Mouse (Mus musculus) brain, embryonic 18.5 days (tissue): Measurements from ENCODE around the gene Zg16.
A peak's percentile ranks its signal among the peaks of the same experiment; 100 is the strongest.

Source experiments
- DNase-seq: peaks from one replicate; pipeline ENCODE4 v3.0.0-alpha.2; 2012; ENCODE audit warnings: low read depth, low spot score

The Zg16 gene

DNA sequence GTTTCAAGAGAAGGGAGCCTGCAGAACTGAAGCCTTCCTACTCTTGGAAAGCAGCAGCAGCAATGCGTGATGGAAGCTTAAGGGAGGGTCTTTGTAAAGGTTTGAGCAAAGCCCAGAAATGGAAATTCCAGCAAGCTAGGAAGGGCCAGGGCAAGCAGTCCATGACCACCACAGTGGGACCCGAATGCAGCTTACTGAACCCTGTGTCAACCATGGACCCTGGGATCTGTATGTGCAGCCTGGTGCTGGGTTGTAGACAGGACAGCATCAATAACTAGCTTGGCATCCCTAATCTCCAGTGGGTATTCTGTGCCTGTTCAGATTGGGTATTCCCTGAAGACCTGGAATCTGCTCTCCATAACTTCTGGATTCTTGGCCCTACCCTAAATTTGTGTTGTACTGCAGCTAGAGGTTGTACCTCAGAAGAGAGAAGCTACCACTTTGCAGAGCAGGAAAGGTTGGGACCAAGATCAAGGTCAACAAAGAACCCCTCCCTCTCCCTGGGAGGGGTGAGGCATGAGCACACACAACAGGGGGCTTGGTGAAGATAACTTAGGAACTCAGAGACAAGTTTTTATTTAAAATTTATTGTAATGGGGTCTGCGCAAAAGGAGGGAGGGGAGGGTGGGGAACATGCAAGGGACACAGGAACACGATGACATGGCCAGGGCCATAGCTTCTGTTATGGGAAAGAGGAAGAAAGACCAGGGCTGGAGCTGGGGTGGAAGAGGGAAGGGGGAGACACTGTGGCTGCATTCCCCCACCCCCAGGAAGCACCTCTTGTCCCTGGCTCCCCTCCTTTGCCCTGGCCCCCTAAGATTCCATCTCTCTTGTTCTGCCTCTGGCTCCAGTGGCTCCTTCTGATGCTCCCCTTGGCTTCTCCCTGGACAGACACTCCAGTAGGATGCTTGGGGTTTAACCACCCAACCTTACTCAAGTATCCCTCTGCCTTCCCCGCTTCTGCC, 65.3 kb downstream of the Zg16 start:
- DNase-seq = no peak

DNA sequence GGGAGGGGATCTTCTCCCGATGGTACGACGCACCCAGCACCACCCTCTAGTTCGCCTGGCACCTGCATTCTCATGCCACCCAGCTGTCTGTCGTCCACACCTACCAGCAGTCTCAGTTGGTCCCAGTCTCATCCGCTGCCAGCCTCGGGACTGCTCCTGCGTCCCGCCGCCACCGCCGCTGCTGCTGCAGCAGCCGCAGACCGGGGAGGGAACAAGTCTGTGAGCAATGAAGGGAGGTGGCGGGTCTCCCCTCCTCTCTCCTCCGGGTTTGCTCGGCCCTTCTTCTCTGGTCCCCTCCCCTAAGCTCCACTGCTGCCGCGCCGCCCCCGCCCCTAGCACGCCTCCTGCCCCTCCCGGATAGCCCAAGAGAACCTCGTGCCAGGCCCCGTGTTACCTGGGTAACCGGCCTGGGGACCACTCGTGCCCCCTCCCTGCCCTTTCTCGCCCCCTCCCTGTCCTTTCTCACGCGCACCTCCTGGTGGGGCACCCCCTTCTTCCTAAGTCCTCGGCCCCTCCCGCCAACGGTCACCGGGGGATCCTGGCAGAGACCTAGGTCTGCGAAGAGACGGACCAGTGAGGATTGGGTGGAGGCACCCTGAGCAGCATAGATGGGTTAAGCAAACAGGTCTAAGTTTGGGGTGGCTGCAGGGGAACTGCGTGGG, 66.1 kb downstream of the Zg16 start, which contains the start of the genes Gm42742 and Prrt2:
Gene Gm42742 (minus strand): TSS at position 197 of the 662 bp plus-strand sequence.
Gene Prrt2 (minus strand): TSS at position 311 of the 662 bp plus-strand sequence.
- no peak for DNase-seq

DNA sequence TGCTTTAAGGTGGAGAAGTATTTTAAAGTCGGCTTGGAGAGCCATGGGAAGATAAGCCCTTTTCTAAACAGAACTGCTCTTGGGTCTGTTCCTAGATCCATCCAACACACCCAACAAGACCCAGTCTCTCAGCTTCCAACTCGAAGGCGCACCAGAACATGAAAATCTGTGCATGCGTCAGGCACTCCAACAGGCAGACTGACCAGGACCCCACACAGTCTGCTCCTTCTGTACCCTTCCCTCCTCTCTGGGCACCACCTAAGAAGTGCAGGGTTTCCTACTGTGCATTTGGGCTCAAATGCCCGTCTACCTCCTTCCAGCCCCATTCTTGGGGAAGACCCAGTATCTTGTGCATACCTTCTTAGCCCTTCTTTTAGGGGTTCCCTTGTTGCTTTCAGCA, 66.6 kb downstream of the Zg16 start:
- no peak for DNase-seq

DNA sequence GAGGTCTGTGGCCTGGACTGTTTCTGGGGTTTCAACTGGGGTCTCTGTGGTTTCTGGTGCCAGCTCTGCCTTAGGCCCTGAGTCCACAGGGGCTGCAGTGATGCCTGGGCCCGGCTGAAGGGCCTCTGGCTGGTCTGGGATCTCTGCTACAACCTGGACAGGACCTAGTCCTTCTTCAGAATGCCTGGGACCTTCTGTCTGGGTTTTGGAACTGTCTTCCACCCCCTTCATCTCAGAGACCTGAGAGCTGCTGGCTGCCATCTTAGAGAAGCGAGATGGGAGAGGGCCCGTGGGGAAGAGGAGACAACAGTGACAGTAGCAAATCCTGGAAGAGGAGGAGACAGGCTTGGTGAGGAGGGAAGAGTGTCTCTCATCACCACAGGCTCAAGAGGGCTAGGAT, 67.1 kb downstream of the Zg16 start:
- DNase-seq = no peak

DNA sequence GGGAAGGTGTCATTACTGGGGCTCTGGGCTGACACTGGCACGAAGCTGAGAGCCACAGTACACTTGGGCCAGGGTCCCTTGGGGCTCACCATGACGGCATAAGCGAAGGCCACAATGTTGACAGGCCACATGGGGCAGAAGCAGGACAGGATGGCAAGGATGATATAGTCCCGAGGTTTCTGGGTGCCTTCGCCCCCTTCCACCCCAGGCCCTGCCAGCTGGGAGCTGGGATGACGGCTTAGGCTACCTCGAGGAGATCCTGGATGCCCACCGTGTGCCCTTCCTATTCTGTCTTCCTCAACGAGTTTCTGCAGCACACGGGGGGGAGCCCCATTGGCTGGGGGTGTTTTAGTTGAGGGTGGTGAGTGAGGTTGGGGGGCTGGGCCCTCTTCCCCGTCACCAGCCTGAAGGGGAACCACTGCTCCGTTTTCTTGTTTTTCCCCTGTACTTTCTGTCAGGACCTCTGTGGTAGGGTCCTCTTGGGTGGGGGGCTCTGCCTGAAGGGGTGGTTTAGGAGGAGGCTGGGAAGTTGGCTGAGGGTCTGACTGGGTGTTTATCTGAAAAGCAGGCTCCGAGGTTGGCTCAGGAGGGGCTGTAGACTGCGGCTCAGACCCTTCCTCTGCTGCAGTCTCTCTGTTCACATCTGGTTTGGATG, 67.7 kb downstream of the Zg16 start:
- no peak for DNase-seq

DNA sequence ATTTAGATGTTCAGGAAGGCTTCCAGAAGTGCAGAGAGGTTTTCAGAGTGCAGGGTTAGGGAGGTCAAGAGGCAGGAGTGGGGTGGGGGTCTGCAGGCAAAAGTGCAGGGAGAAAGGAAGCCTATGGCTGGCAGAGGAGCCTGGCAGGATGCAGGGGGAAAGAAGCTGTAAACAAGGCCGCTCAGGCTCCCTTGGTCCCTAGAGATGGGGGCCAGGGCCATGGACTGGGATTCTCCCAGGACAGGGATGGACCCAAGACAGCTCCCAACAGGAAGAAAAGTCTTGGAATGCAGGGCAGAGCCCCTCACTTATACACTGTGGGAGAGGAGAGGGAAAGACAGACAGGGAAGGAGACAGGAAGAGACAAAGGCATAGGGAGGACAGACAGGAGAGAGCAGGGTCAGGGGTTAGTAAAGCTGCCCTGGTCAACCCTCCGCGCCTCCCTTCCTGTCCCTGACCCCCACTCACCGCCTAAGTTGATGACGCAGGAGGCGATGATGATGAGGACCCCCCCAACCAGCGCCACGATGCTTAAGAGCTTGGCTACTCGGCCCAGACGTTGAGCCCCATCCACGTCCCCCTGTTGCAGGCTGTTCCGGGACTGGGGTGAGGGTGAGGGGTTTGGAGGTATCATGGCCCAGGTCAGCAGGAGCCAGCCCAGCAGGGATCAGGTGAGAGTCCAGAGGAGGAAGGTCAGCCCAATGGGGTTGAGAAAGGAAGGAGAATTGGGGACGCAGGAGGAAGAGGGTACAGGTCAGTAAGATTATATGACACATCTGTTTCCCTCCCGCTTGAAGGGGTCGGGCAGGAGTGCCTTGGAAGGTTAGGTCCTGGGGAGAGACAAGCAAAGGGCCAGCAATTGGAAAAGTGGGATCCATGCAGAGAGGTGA, 68.5 kb downstream of the Zg16 start:
- DNase-seq = no peak

DNA sequence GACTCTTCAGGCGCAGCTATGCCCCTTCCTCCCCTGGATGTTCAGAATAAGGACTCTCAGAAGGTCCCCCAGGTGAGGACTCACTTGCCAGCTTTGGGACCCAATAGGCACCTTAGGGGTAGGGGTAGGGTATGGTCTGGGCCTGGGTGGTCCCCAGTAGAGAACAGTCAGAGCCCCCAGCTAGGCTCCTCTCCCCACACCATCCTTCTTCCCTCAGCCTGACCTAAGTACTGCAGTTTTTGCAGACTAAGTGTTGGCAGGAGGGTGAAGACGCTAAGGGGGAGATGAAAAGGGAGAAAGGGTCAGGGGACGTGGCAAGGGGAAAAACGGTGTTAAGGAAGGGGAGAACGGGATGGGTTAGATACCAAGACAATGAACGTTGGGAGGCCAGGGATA, 69.2 kb downstream of the Zg16 start:
- no peak for DNase-seq

DNA sequence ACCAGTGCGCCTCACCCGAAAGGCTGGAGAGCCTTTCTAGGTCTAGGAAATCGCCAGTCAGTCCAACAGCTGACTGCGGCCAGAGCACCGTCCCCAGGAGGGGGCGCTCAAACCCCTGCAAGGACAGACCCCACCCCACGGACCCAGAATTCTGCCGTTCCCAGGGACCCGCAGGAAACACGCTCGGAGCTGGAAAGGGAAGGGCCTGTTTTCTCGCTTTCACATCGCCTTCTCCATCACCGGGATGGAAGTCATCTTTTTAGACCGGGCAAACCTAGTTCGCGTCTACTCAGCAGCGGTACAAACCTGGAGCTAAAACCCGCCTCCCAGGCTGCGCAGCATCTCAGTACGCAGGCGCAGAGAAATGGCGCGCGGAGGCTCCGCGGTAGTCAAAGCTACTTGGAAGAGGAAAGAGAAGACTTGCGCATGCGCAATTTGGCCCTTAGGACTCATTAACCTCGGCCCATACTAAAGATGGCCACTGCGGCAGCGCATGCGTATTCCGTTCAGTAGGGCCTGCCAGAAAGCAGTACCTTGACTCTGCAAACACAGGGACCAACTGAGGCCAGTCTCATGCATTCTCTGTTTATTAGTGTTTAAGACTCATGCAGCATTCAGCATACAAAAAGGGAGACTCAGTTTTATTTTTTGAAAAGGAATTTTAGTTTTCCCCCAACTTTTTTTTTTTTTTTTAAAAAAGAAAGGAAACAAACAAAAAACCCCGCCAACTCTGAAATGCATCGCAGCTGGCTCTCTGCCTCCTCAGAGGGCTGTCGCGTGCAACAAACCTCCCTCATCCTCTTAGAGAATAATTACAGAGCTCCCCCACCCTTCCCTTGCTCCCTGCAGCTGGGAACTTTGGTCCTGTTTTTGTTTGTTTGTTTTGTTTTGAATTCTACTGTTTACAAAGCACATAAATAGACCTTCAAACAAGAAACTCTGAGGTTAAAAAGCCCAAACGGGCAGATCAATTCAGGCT, 69.9 kb downstream of the Zg16 start, which contains the start of gene Pagr1a:
Gene Pagr1a (minus strand): TSS at position 382 of the 979 bp plus-strand sequence.
- DNase-seq = peak; percentile 98

DNA sequence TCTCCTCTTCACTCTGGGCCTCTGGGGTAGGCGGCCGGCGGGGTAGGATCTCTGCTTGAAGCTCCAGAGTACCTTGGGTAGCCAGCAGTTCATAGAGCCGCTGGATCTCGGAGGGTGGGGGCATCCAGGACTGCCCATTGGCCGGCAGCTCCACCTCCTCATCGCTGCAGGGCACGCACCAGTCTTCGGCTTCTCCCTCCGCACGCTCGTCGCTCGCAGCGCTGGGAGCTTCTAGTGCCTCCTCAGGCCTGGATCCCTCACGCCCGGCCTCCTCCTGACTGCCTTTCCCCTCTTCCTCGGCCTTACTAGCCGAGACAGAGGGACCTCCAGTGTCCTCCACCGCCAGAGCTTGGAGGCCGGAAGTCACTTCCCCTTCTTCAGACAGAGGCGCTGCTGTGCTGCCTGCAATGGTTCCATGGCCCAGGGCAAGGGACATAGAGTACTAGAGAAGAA, 70.6 kb downstream of the Zg16 start:
- DNase-seq = no peak

DNA sequence TGATC, 70.8 kb downstream of the Zg16 start, which contains the start of gene Pagr1b:
Gene Pagr1b (minus strand): TSS at position 4 of the 5 bp plus-strand sequence.
- DNase-seq = no peak

DNA sequence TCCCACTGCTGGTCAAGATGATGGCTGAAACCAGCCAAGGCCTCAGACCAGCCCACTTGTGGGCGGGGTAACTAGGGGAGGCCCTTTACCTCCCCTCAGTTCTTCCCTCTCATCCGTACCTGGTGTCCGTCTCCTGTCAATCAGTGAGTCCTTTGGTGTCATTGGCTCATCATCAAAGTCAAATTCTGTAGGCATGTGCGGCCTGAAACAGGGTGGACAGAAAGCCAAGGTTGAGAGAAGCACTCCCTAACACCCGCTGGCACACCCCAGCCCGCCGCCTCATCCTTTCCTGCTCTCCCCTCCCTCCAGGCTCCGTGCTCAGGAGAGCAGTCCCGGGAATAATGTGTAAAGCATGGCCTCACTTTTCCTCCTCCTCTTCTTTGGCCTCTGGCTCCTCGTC, 71.0 kb downstream of the Zg16 start:
- no peak for DNase-seq

DNA sequence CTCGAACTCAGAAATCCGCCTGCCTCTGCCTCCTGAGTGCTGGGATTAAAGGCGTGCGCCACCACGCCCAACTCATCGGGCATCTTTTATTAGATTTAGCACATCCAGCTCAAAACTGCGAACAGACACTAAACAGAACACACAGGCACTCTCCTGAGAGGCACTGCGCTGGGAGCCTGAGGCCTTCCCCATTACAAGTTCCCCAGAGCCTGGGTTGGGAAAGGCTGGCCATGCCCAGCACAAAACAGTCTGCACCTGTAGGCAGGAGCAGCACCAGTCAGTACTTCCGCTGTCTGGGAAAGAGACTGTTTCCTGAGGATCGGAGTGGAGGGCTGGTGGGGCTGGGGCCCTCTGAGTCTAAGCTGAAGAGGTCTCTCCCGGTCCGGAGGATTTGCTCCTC, 72.1 kb downstream of the Zg16 start:
- no peak for DNase-seq

DNA sequence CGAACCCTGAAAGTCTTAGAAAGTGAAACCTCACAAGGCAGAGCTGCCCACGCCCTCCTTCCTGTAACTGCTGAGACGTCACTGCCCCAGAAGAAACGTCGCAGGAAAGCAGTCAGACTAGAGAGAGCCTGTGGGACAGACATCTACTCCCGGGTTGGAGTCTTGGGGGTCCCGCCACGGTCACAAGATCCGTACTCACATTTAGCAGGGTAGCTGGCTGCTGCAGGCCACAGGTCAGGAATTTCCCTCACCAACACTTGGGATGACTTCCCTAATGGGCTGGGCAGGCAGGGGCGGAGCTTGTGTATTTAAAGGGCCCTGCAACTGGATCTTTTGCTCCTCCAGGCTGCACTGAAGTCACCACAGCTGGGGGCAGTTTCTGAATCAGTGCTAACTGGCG, 72.8 kb downstream of the Zg16 start, which contains the start of gene Mvp:
Gene Mvp (minus strand): TSS at position 302 of the 400 bp plus-strand sequence.
- no peak for DNase-seq

DNA sequence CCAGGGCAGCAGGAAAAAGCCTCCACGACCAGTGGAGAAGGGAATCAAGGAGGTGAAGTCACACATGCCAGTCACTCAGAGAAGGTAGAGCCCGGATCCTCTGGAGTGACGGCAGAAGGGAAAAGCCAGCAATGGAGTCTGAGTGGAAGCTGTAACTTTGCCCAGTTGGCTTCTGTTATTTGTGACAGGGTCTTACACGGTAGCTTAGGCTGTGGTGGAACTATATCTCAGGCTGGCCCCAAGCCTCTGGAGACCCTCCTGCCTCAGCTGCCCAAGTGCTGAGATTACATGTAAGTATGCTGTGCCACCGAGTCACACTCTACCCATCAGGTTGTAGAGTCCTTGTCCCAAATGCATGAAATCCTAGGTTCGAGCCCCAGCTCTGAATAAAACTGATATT, 73.7 kb downstream of the Zg16 start:
- DNase-seq = no peak

DNA sequence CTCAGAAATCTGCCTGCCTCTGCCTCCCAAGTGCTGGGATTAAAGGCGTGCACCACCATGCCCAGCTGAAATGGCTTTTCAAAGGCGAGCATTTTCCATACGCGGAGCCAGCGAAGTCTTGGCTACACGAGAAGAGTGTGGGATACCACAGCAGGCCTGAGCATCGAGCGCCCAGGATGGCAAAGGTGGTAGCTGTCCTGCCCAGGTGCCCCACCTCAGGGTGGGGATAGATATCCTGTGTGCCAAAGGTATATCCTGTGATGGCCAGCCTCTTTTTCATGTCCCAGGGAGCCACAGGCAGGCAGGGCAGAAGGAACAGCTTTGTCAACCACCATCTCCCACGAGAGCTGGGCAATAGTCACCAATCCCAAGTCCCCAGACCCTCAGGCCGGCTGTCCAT, 74.3 kb downstream of the Zg16 start:
- no peak for DNase-seq

DNA sequence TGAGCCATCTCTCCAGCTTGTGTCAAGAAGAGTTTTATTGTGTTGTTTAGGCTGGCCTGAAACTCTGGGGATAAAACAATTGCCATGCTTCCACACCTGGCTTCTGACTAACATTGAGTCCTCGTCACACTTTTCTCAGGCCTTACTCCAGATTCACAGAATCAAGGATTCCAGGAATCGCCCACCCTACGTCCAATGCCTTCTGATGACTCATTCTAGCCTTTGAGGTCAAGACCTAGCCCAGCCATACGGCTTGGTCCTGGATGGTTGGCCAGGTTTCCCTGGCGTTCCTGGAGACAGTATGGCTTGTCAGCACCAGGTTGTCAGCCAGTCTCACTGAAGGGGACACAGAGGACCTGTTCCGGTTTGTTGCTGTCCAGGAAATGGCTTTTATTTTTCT, 74.8 kb downstream of the Zg16 start:
- DNase-seq = no peak

DNA sequence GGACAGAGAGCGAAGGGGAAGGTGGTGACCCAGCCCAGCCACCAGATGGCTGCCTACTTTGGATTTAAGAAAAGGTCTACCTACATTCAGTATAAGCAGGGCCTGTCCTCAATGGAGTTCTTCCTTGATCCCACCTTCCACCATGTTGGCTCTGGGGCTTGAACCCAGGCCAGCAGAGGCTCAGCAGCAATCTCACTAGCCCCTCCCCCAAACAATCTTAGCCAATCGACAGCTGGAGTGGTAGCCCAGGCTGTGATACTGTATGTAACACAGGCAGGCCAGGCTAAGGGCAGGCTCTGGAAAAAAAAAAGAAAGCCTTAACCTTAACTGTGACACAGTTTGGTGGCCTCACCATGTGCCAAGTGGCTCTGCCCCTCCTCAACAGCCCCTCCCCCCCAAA, 75.4 kb downstream of the Zg16 start:
- no peak for DNase-seq

DNA sequence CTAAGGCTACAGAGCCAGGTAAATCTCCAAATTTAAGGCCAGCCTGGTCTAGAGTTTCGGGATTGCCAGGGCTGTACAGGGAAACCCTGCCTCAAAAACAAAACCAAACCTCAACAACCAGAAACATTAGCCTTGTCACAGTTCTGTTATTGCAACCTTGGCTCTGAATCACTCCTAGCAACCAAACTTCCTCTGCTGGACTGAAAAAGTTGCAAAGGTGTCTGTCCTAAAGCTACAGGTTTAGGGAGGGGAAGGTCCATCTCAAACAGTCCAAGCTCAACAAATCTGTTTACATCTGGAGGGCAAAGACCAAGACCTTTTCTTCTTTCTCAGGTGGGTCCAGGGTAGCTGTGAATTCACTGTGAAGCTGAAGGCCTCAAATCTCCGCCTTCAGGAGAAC, 76.1 kb downstream of the Zg16 start:
- no peak for DNase-seq

DNA sequence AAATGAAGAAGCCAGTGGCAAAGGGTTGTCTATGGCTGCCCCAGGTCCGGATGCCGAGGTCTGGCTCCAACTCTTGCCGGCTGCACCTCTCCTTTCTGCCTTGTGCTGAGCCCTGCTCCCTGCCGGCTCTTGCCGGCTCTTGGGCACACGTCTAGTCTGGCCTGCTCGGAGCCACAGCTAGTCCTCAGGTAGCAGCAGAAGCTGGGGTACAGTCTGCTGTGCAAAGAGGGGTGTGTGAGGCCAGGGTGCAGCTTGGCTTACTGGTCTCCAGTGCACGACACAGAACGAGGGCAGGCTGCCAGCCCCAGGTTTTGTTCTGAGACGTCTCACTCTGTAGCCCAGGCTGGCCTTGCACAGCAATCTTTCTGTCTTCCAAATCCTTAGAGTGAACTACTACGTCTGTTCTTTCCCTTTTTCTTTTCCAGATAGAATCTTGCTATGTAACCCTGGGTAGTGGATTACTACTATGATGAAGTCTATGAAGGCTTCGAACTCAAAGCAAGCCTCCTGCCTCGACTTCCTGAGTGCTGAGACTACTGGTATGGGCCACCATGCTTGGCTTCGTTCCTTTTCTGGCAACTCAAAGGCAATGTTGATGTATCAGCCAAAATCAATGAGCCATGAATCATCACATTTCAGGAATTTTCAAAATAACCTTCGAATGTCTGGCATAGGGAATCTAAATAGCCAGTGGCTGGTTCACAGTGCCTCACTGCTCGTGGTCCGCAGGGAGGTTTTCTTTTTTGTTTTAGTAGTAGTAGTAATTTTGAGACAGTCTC, 77.6 kb downstream of the Zg16 start:
- no peak for DNase-seq
